Mouse (Mus musculus) lung, embryonic 15.5 days (tissue): Measurements from ENCODE around the gene Fntb. TPM values are rescaled to one million over a fixed set of nuclear protein-coding genes. Genes with fewer than 3 reads are reported as not detected.

Source experiments
- ATAC-seq: fragments of 200-750 bp; cut with Nextera tagmentation; 2 replicates; pipeline ENCODE4 v1.8.0; 2017; ENCODE audit warnings: moderate number of reproducible peaks, borderline replicate concordance; ENCODE audit not compliant: low FRiP score, low TSS enrichment; ENCODE audit errors: extremely low read depth
- H3K27ac ChIP-seq: fragments of 300-500 bp; sonication (generic); 2 replicates; pipeline ENCODE4 v1.5.1; 2015; ENCODE audit warnings: moderate library complexity, mild to moderate bottlenecking, inconsistent platforms
- H3K27me3 ChIP-seq: fragments of 300-500 bp; sonication (generic); 2 replicates; pipeline ENCODE4 v1.6.1; 2015; ENCODE audit warnings: inconsistent platforms
- H3K36me3 ChIP-seq: fragments of 300-500 bp; sonication (generic); 2 replicates; pipeline ENCODE4 v1.6.1; 2015; ENCODE audit warnings: inconsistent platforms
- H3K4me1 ChIP-seq: fragments of 300-500 bp; sonication (generic); 2 replicates; pipeline ENCODE4 v1.6.1; 2015; ENCODE audit warnings: inconsistent platforms
- H3K4me2 ChIP-seq: fragments of 300-500 bp; sonication (generic); 2 replicates; pipeline ENCODE4 v1.6.1; 2015; ENCODE audit warnings: inconsistent platforms, mild to moderate bottlenecking, moderate library complexity
- H3K4me3 ChIP-seq: fragments of 300-500 bp; sonication (generic); 2 replicates; pipeline ENCODE4 v1.5.1; 2015; ENCODE audit warnings: mild to moderate bottlenecking, inconsistent platforms
- H3K9ac ChIP-seq: fragments of 300-500 bp; sonication (generic); 2 replicates; pipeline ENCODE4 v1.6.1; 2015; ENCODE audit warnings: inconsistent platforms
- H3K9me3 ChIP-seq: fragments of 300-500 bp; sonication (generic); 2 replicates; pipeline ENCODE4 v1.6.1; 2016; ENCODE audit warnings: inconsistent platforms
- WGBS: fragments of 180-500 bp; shearing (Covaris S2); methylation state at CpG from one replicate; pipeline ENCODE4 v1.1.7; 2015; 5-methylcytosine and 5-hydroxymethylcytosine counted together
- polyA plus RNA-seq: library from polyadenylated mRNA; unstranded; fragments of >200 nt; fragmentation: Nextera tagmentation; extraction: Ambion mirVana; gene quantifications from 2 replicates; pipeline ENCODE4 v1.2.1, GENCODE M21; 2015

Gene Fntb
- polyA plus RNA-seq, result 37.0 and 37.8 TPM in 2 replicates

DNA sequence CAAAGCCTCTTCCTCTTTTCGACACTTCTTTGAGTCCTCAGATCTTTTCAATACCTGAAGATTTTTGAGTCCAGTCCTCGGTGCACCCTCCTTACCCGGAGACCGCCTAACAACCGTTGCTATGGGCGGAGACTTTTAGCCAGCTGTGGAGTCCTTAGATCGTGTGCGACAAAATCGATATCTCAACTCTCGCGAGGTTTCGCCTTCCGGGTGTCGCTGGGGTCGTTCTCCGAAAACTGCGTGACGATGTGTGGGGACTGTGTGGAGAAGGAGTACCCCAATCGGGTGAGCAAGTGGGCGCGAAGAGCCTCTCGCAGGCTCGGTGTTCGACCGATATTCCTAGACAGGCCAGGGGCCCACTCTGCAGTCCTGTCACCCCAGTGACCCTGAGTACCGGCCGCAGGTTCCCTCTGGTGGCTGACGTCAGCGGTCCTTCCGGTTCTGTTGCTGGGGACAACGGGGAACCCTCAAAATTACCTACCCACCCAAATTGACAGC lies at the start of gene Fntb, which contains the start of gene Churc1:
TSS of gene Fntb (plus strand) at position 236 of the 498 bp plus-strand sequence.
TSS of gene Churc1 (plus strand) at position 185 of the 498 bp plus-strand sequence.
- H3K4me3 ChIP-seq, result peak within 1 kb of the TSS; percentile 66
- peaks cover 9% of the 10 kb centered on the region for H3K4me1 ChIP-seq
- WGBS, result under 1% methylated on average over 31 of the region's 31 CpGs
- peak within 1 kb of the TSS; percentile 63 for H3K27ac ChIP-seq
- no peaks in the 10 kb centered on the region for H3K27me3 ChIP-seq
- peak within 1 kb of the TSS; percentile 71 for H3K4me2 ChIP-seq
- peak within 1 kb of the TSS; percentile 60 for H3K9ac ChIP-seq
- H3K9me3 ChIP-seq, result no peaks in the 10 kb centered on the region
- ATAC-seq, result peak; percentile 95
- H3K36me3 ChIP-seq, result no peaks in the 10 kb centered on the region

DNA sequence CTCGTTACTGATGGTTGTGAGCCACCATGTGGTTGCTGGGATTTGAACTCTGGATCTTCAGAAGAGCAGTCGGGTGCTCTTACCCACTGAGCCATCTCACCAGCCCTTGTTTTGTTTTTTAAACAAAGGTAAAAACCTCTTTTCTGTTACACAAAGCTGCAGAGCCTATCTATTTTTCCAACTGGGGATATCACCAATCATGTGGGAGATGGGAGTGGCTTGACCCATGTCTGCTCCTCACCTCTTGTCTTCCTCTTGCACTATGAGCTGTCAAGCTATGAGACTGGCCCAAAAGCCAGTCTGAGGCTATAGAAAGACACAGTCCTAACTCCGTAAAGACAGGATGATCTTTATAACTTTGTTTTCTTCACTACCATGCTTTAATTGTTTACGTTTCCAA lies 47.0 kb upstream of the Fntb start:
- no peak overlapping the region for H3K4me3 ChIP-seq
- H3K27me3 ChIP-seq, result no peaks in the 10 kb centered on the region; the same call in 1 of the 2 replicates
- no peak overlapping the region for H3K9ac ChIP-seq

DNA sequence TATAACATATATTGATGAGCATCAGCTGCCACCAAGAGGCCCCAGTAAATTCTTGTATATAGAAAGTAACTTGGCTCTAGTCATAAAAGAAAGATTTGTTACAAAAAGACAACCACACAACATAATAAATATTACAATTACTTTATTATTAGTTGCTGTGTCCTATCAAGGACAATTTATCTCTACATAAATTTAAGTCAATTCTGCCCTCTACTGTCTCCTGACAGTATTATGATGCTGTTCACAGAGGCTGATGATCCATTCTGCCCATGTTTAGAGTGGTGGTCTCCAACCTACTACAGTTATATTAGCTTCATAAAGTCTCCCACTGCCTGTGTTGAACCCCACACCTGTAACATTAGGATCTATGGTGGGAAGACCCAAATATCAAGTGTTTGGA lies 44.8 kb upstream of the Fntb start:
- no peak for ATAC-seq
- H3K4me3 ChIP-seq, result no peak overlapping the region
- no peak overlapping the region for H3K9ac ChIP-seq
- no peaks in the 10 kb centered on the region for H3K36me3 ChIP-seq
- no peak overlapping the region for H3K27ac ChIP-seq
- H3K4me2 ChIP-seq, result no peak overlapping the region
- H3K4me1 ChIP-seq, result no peaks in the 10 kb centered on the region
- no peaks in the 10 kb centered on the region for H3K9me3 ChIP-seq
- H3K27me3 ChIP-seq, result no peaks in the 10 kb centered on the region; the same call in 1 of the 2 replicates

More for the DNA sequence above, 47.0 kb upstream of the Fntb start:
- WGBS, result 75% methylated on average over 4 of the region's 4 CpGs
- Histone ChIP-seq H3K4me1 (no peaks in the 10 kb centered on the region), H3K27ac (no peak overlapping the region), H3K4me2 (no peak overlapping the region), H3K9me3 (no peaks in the 10 kb centered on the region), H3K36me3 (no peaks in the 10 kb centered on the region)
- no peak for ATAC-seq

DNA sequence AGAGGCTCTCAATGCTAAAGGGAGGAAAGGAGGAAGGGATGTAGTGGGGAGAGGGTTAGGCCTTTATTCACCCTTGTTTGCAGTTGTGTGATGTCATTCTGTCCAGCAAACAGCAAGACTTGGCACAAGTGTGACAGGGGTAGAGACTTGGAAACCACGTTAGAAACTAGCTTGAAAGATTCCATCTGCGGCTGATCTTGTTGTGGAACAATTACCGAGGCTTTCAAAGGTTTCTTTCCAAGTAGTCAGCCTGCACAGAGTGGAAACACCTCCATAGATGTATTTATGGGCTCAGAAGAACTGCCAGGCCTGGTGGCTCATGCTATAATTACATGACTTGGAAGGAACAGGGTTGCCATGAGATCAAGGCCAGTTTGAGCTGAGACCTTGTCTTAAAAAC lies 43.4 kb upstream of the Fntb start:
- Histone ChIP-seq H3K4me1 (no peaks in the 10 kb centered on the region), H3K27me3 (no peaks in the 10 kb centered on the region), H3K4me2 (no peak overlapping the region), H3K36me3 (no peaks in the 10 kb centered on the region), H3K27ac (no peak overlapping the region), H3K9me3 (no peaks in the 10 kb centered on the region), H3K9ac (no peak overlapping the region), H3K4me3 (no peak overlapping the region)
- 57% methylated on average over 3 of the region's 3 CpGs for WGBS
- no peak for ATAC-seq

DNA sequence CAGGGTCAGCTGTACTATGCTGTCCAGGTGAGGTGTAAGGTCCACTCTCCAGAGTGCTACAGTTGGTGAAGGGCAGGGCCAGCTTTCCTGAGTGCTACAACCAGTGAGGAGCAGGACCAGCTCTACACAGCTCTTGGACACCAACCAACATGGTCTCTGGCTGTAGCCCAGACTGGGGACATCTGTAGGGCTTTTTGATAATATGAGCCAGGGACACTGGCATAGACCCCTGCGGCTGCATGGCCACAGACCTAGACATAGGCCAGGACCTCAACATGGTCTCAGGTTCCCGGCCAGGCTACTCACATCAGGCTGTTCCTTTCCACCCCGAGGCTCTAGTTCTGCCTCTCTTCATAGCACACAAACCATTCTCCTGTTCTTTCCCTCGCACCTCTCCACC lies 37.4 kb upstream of the Fntb start:
- WGBS, result 77% methylated on average over 4 of the region's 4 CpGs

DNA sequence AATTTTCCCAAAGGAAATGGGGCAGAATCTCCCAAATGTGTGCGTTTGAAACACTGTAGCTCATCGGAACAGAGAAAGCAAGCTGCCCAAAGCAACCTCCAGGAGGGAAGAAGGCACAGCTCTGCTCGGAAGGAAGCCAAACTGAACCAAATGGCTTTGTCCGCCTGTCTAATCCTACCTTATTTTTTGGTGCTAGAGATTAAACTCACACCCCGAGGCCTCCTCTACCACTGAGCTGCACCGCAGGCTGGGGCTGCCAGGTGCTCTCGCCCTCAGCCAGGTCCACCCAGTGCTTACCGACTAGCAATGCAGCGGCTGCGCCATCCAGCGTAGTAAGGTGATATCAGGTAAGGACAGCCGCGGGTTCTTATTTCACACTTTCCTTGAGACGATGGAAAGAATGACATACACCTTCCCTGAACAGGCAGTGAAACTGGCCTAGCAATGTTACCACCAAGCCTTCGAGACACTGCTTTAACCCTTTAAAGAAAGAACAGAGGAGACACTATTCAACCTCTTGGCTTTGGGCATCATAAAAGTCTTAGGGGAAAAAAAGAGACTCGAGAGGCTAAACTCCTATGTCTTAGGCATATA lies 14.4 kb upstream of the Fntb start:
- Histone ChIP-seq H3K4me1 (no peaks in the 10 kb centered on the region), H3K27me3 (no peaks in the 10 kb centered on the region), H3K9ac (no peak overlapping the region), H3K4me3 (no peak overlapping the region), H3K36me3 (no peaks in the 10 kb centered on the region), H3K4me2 (no peak overlapping the region), H3K27ac (no peak overlapping the region), H3K9me3 (no peaks in the 10 kb centered on the region)
- 79% methylated on average over 16 of the region's 16 CpGs for WGBS
- no peak for ATAC-seq

More for the DNA sequence above, 37.4 kb upstream of the Fntb start:
- Histone ChIP-seq H3K4me1 (no peaks in the 10 kb centered on the region), H3K4me3 (no peak overlapping the region), H3K27me3 (no peaks in the 10 kb centered on the region), H3K9ac (no peak overlapping the region), H3K36me3 (no peaks in the 10 kb centered on the region), H3K27ac (no peak overlapping the region), H3K9me3 (no peaks in the 10 kb centered on the region), H3K4me2 (no peak overlapping the region)
- no peak for ATAC-seq

DNA sequence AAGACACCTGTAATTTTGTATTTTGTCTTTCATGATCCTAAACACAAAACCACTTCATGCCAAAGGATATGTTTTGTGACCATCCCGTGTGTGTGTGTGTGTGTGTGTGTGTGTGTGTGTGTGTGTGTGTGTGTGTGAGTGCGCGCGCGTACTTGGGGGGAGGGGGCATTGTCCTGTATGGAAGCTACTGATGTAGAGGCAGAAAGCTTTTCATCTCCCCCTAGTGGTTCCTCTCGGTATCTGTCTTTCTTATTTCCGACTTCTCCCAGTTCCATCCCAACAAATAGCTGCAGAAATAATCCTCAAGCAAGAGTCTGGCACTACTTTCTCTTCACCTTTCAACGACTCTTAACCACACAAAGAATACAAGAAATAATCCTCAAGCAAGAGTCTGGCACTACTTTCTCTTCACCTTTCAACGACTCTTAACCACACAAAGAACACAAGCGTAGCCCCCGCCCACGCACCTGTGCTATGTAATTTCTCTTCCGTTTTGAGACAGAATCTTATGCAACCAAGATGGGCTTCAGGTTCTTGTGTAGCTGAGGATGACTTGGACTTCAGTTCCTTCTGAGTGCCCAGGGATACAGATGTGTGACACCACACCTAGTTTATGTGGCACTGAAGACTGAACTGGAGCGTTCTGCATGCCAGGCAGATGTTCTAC lies 12.6 kb upstream of the Fntb start:
- no peak overlapping the region for H3K9ac ChIP-seq
- WGBS, result 40% methylated on average over 14 of the region's 14 CpGs
- no peak overlapping the region for H3K4me3 ChIP-seq
- no peaks in the 10 kb centered on the region for H3K4me1 ChIP-seq
- H3K4me2 ChIP-seq, result no peak overlapping the region
- no peaks in the 10 kb centered on the region for H3K36me3 ChIP-seq
- no peaks in the 10 kb centered on the region for H3K9me3 ChIP-seq
- H3K27me3 ChIP-seq, result no peaks in the 10 kb centered on the region
- ATAC-seq, result no peak
- H3K27ac ChIP-seq, result no peak overlapping the region

DNA sequence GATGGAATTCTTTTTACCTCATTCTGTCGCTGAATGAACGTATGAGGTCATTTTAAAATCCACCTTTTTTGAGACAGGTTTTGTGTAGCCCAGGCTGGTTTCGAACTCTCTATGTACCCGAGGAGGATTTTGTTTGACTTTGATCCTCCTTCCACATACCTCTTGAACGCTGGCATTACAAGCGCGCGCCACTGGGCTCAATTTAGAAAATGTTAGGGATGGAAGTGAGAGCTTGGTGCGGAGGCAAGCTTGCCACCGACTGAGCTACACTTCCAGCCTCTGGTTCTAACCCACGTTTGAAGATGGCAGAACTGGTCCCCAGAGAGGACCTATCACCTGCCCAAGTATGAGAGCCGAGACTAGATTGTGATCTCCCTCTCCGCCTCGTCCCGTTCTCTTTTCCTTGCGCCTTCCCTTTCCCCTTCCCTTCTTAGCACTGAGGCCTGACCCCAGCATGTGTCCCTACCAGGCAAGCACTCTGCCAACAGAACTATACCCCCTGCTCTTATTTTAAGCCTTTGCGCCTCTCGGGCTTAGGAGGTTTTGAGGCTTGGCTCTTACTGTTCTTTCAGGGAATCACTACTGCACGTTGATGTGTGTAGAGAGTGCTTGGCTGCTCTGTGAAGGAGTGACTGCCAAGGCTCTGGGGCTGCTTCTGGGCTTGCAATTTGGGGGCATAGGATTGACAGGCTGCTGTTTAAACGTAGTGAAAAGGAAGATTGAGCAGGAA lies 677 bp downstream of the Fntb start:
- WGBS, result 29% methylated on average over 20 of the region's 20 CpGs

DNA sequence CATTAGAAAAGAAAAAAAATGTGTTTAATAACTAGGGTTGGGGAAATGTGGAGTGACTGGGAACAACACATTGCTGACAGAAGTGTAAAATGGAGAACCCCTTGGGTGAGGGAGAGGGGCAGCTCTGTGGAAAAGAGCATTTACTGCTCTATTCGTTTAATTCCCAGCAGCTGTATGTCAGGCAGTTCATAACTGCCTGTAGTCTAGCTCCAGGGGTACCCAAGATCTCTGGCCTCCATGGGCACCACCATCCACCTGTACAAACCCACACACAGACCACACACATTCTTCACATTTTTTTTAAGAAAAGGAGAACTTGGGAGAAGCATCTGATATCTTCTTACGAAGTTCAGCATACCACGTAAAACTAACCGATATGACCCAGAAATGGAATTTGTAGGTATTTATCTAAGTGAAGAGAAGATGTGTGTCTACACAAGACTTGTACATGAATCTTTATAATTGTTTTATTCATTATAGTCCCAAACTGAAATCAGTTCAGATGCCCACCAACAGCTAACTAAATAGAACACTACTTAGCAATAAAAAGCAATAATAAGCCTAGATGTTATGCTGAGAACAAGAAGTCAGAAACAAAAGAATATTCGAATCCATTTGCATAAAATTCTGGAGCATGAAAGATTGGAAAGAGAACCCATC lies 5.6 kb downstream of the Fntb start:
- Histone ChIP-seq H3K4me3 (no peak overlapping the region), H3K9ac (no peak overlapping the region), H3K27ac (no peak overlapping the region), H3K4me1 (peaks cover 6% of the 10 kb centered on the region), H3K36me3 (no peaks in the 10 kb centered on the region), H3K9me3 (no peaks in the 10 kb centered on the region), H3K4me2 (no peak overlapping the region), H3K27me3 (no peaks in the 10 kb centered on the region)
- no peak for ATAC-seq
- WGBS, result 82% methylated on average over 5 of the region's 5 CpGs

More for the DNA sequence above, 677 bp downstream of the Fntb start:
- Histone ChIP-seq H3K4me1 (peaks cover 9% of the 10 kb centered on the region), H3K9ac (peak overlapping the region; percentile 60), H3K36me3 (no peaks in the 10 kb centered on the region), H3K27me3 (no peaks in the 10 kb centered on the region), H3K9me3 (no peaks in the 10 kb centered on the region), H3K4me2 (peak overlapping the region; percentile 71), H3K27ac (peak overlapping the region; percentile 63; the same call in 1 of the 2 replicates), H3K4me3 (peak overlapping the region; percentile 66)
- ATAC-seq, result peak; percentile 25; the same call in 1 of the 2 replicates

DNA sequence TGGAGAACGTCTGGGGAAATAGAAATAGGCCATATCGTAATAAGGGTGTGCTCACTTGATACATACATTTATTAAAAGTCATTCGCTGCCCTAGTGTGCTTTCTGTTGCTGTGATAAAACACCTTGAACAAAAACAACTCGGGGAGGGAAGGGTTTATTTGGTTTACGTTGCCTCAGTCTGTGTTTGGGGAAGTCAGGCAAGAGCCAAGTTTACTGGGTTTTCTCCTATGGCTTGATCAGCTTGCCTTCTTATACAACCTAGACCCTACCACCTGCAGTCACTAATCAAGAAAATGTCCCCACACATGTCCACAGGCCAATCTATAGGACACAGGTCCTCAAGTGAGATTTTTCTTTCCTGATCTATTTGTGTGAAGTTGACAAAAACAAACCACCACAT lies 6.2 kb downstream of the Fntb start:
- Histone ChIP-seq H3K4me3 (no peak overlapping the region), H3K9me3 (no peaks in the 10 kb centered on the region), H3K9ac (no peak overlapping the region), H3K27me3 (no peaks in the 10 kb centered on the region), H3K4me2 (no peak overlapping the region), H3K36me3 (no peaks in the 10 kb centered on the region), H3K4me1 (0 out of 2 replicates have a peak, but pooled peaks cover under 1% of the 10 kb centered on the region), H3K27ac (no peak overlapping the region)
- WGBS, result 84% methylated on average over 5 of the region's 5 CpGs
- no peak for ATAC-seq

DNA sequence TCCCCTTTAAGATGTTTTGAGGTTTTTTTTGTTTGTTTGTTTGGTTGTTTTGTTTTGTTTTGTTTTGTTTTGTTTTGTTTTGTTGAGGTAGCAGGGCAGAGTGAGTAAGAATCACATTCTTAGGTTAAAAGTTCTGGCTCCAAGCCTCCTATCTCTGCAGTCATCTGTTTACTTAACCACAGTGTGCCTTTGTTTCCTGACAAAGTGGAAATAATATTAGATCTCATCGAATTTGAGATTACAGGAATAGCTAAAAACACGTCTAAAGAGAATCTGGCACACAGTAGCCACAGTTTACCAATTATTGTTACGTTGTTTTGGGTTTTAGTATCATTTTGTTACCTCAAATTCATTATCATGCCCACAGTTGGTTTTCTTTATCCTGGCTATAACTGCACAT lies 9.3 kb downstream of the Fntb start:
- no peak for ATAC-seq
- H3K27ac ChIP-seq, result no peak overlapping the region
- H3K36me3 ChIP-seq, result peaks cover 5% of the 10 kb centered on the region; the same call in 1 of the 2 replicates
- no peak overlapping the region for H3K9ac ChIP-seq
- H3K9me3 ChIP-seq, result no peaks in the 10 kb centered on the region
- H3K4me1 ChIP-seq, result no peaks in the 10 kb centered on the region
- no peaks in the 10 kb centered on the region for H3K27me3 ChIP-seq
- H3K4me3 ChIP-seq, result no peak overlapping the region
- WGBS, result 57% methylated on average over 3 of the region's 3 CpGs
- H3K4me2 ChIP-seq, result no peak overlapping the region
